Mouse (Mus musculus): ENCODE data around the gene 1700021F07Rik. TPM values are rescaled to one million over a fixed set of nuclear protein-coding genes. Genes with fewer than 3 reads are reported as not detected.

1700021F07Rik gene
- polyA plus RNA-seq, 1 experiment: not detected

DNA sequence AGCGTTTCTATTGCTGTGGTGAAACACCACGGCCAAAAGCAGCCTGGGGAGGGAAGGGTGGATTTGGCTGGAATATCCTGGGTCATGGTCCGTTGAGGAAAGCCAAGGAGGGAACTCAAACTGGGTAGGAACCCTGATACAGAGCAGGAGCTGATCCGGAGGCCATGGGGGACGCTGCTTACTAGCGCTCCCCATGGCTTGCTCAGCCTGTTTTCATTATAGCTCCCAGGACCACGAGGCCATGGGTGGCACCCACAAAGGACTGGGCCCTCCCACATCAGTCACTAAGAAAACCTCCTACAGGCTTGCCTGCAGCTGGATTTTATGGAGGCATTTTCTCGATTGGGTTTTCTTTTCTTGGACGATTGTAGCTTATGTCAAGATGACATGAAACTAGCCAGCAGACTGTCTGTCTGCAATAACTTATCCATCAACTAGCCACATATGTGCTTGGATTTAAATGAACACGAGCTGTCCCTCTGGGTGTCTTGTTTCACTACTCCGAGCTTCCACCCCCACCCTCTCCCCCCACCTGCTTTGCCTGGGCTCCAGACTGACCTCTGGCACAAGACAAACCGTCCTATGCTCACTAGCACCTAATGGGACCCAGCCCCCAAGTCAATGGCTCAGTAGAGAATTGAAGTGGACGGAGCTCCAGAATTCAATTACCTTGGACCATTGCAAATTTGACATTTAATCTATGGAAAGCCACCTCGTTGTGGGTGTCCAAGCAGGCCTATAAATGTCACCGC lies 10.5 kb downstream of the 1700021F07Rik start:
- TF ChIP-seq POLR2A (IDR thresholded peaks at IDR 0.05; ENCODE audit: borderline replicate concordance, extremely low read depth, low read depth, low read length) (no peak), CTCF (IDR thresholded peaks at IDR 0.05; ENCODE audit: insufficient read depth, low read length) (no peak)

DNA sequence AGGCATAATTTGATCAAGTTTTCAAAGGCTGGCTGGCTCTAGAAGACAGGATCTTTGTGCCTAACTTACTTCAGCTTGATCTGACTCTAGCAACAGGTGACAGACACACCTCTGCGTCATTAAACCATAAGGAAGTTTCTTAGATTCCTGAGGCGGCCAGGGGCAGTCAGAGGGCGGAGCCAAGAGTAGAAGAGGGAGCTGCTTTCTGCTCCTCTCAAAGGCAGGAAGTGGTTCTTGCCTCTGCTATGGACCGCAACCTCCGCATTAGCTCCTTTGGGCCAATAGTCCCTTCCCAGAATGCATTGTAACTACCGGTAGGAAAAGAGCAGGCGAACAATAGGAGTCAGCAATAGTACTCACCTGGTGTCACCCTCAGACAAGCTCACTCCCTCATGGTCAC lies 12.2 kb downstream of the 1700021F07Rik start:
- Histone ChIP-seq H3K4me3 (replicated peaks; ENCODE audit: extremely low read depth, low read depth, low read length) (no peak overlapping the region), H3K4me1 (ENCODE audit: control insufficient read depth, insufficient read depth, low read length) (no peaks in the 10 kb centered on the region)
- TF ChIP-seq CTCF (IDR thresholded peaks at IDR 0.05; ENCODE audit: insufficient read depth, low read length): no peak
- TF ChIP-seq POLR2A (IDR thresholded peaks at IDR 0.05; ENCODE audit: borderline replicate concordance, extremely low read depth, low read depth, low read length): no peak
- 53% methylated on average over 7 of the region's 7 CpGs for WGBS
- no peak for DNase-seq

More for the DNA sequence above, 10.5 kb downstream of the 1700021F07Rik start:
- WGBS: 69% methylated on average over 15 of the region's 15 CpGs
- no peaks in the 10 kb centered on the region for H3K4me1 ChIP-seq (ENCODE audit: control insufficient read depth, insufficient read depth, low read length)
- no peak for DNase-seq
- no peak overlapping the region for H3K4me3 ChIP-seq (replicated peaks; ENCODE audit: extremely low read depth, low read depth, low read length)

DNA sequence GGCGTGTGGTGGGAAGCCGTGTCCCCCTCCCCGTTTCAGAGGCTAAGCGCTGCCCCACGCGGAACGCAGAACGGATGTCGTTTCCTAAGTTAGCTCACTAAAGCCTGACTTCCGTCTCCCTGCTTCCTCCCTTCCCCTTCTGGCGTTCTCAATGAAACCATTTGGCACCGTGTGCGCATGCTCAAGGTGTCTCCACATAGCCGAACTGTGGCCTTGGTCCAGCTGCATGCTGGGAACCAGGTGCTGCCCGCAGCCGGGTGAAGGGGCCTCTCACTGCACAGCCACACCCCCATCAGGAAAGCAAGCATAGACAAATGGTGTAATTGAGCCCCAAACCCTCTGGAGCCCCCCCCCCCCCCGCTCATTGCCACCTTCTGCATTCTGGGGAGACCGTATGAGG lies 13.0 kb downstream of the 1700021F07Rik start:
- H3K4me1 ChIP-seq (ENCODE audit: control insufficient read depth, insufficient read depth, low read length): no peaks in the 10 kb centered on the region
- WGBS: 80% methylated on average over 18 of the region's 18 CpGs
- no peak overlapping the region for H3K4me3 ChIP-seq (replicated peaks; ENCODE audit: extremely low read depth, low read depth, low read length)
- no peak for DNase-seq
- TF ChIP-seq POLR2A (IDR thresholded peaks at IDR 0.05; ENCODE audit: borderline replicate concordance, extremely low read depth, low read depth, low read length) (no peak), CTCF (IDR thresholded peaks at IDR 0.05; ENCODE audit: insufficient read depth, low read length) (no peak)

DNA sequence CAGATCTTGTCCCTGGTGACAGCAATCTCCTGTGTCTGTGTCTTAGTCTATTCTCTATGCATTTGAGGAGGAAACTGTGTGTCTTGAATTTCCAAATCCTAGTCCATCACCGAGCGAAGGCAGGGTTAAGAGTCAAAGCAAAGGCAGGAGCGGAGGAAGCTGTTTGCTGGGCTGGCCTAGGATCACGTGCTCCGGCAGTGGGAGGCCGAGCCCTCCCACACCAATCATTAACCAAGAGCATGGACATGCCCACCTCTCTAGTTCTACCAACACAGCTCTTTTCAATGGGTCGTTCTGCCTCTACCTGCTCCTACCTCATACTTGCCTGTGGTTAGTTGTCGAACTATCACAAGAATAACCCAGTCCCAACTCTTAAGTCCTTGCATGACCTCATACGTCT lies 13.5 kb downstream of the 1700021F07Rik start:
- TF ChIP-seq CTCF (IDR thresholded peaks at IDR 0.05; ENCODE audit: insufficient read depth, low read length) (no peak), POLR2A (IDR thresholded peaks at IDR 0.05; ENCODE audit: borderline replicate concordance, extremely low read depth, low read depth, low read length) (no peak)

GRCm38 (mm10) chr2:173539781-173540180 lies 17.4 kb downstream of the 1700021F07Rik start:
- WGBS: 56% methylated on average over 15 of the region's 15 CpGs
- Histone ChIP-seq H3K4me3 (replicated peaks; ENCODE audit: extremely low read depth, low read depth, low read length) (no peak overlapping the region), H3K4me1 (ENCODE audit: control insufficient read depth, insufficient read depth, low read length) (no peaks in the 10 kb centered on the region)
- no peak for DNase-seq
- TF ChIP-seq POLR2A (IDR thresholded peaks at IDR 0.05; ENCODE audit: borderline replicate concordance, extremely low read depth, low read depth, low read length): no peak
- no peak for TF ChIP-seq CTCF (IDR thresholded peaks at IDR 0.05; ENCODE audit: insufficient read depth, low read length)

More for the DNA sequence above, 13.5 kb downstream of the 1700021F07Rik start:
- WGBS: 74% methylated on average over 9 of the region's 9 CpGs
- no peaks in the 10 kb centered on the region for H3K4me1 ChIP-seq (ENCODE audit: control insufficient read depth, insufficient read depth, low read length)
- no peak for DNase-seq
- H3K4me3 ChIP-seq (replicated peaks; ENCODE audit: extremely low read depth, low read depth, low read length): no peak overlapping the region

- WGBS: 52% methylated on average over 4 of the region's 4 CpGs
- TF ChIP-seq POLR2A (IDR thresholded peaks at IDR 0.05; ENCODE audit: borderline replicate concordance, extremely low read depth, low read depth, low read length) (no peak), CTCF (IDR thresholded peaks at IDR 0.05; ENCODE audit: insufficient read depth, low read length) (no peak)
- Histone ChIP-seq H3K4me3 (replicated peaks; ENCODE audit: extremely low read depth, low read depth, low read length) (no peak overlapping the region), H3K4me1 (ENCODE audit: control insufficient read depth, insufficient read depth, low read length) (no peaks in the 10 kb centered on the region)
- DNase-seq: no peak
These were observed 19.4 kb downstream of the 1700021F07Rik start for GRCm38 (mm10) chr2:173541748-173542147.

DNA sequence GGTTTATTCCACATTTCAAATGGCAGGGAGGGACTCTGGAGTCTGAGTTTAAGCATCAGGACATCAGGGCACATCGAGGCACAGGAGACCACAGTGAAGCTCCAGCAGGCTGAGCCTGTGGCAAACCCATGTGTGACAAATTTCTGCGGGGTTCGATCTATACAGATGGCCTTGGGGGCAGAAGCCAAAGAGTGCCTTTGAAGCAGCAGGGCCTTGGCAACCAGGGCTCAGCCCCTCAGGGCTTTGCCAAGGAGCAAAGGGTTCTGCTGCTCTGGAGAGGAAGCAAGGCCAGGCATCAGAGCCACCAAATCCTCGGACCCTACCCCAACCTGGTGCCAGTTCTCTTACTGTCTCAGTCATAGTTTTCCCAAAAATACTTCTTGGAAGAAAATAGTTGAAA lies 20.3 kb downstream of the 1700021F07Rik start:
- TF ChIP-seq POLR2A (IDR thresholded peaks at IDR 0.05; ENCODE audit: borderline replicate concordance, extremely low read depth, low read depth, low read length) (no peak), CTCF (IDR thresholded peaks at IDR 0.05; ENCODE audit: insufficient read depth, low read length) (no peak)
- WGBS: 77% methylated on average over 4 of the region's 4 CpGs
- no peak for DNase-seq

GRCm38 (mm10) chr2:173545992-173546703 lies 23.8 kb downstream of the 1700021F07Rik start:
- H3K4me1 ChIP-seq (ENCODE audit: control insufficient read depth, insufficient read depth, low read length): no peaks in the 10 kb centered on the region
- WGBS: 43% methylated on average over 15 of the region's 15 CpGs
- no peak for TF ChIP-seq POLR2A (IDR thresholded peaks at IDR 0.05; ENCODE audit: borderline replicate concordance, extremely low read depth, low read depth, low read length)
- TF ChIP-seq CTCF (IDR thresholded peaks at IDR 0.05; ENCODE audit: insufficient read depth, low read length): peak; percentile 76
- H3K4me3 ChIP-seq (replicated peaks; ENCODE audit: extremely low read depth, low read depth, low read length): no peak overlapping the region
- peak; percentile 76 for DNase-seq

More for the DNA sequence above, 20.3 kb downstream of the 1700021F07Rik start:
- no peak overlapping the region for H3K4me3 ChIP-seq (replicated peaks; ENCODE audit: extremely low read depth, low read depth, low read length)
- H3K4me1 ChIP-seq (ENCODE audit: control insufficient read depth, insufficient read depth, low read length): no peaks in the 10 kb centered on the region

- WGBS: 88% methylated on average over 10 of the region's 10 CpGs
- TF ChIP-seq CTCF (IDR thresholded peaks at IDR 0.05; ENCODE audit: insufficient read depth, low read length) (no peak), POLR2A (IDR thresholded peaks at IDR 0.05; ENCODE audit: borderline replicate concordance, extremely low read depth, low read depth, low read length) (no peak)
- no peak overlapping the region for H3K4me3 ChIP-seq (replicated peaks; ENCODE audit: extremely low read depth, low read depth, low read length)
- H3K4me1 ChIP-seq (ENCODE audit: control insufficient read depth, insufficient read depth, low read length): no peaks in the 10 kb centered on the region
- DNase-seq: no peak
These were observed 26.9 kb downstream of the 1700021F07Rik start for GRCm38 (mm10) chr2:173549236-173549635.

Measured in lung, adult 2 months (tissue).